Mouse (Mus musculus): Measurements from ENCODE around the gene Ogfod3. TPM values are rescaled to one million over a fixed set of nuclear protein-coding genes. Genes with fewer than 3 reads are reported as not detected.

Gene Ogfod3
- total RNA-seq, 2 experiments from 2014 or later: 10.0 to 12.0 TPM

- intact Hi-C loops (cut with DNase I; ENCODE audit: low total_unique reads): no loop called here
- DNase-seq: no peak
Measured at GRCm38 (mm10) chr11:121137682-121138081, 66.8 kb downstream of the Ogfod3 start.

- DNase-seq: no peak
- intact Hi-C loops (cut with DNase I; ENCODE audit: low total_unique reads): no loop called here
Measured at GRCm38 (mm10) chr11:121134600-121134999, 69.9 kb downstream of the Ogfod3 start.

- no peak for DNase-seq
- intact Hi-C loops (cut with DNase I; ENCODE audit: low total_unique reads): no loop called here
Measured at GRCm38 (mm10) chr11:121129616-121130015, 74.9 kb downstream of the Ogfod3 start.

Other genes starting within 250 kb of the Ogfod3 start
- gene Csnk1d, start 213.4 kb downstream of the Ogfod3 start, total RNA-seq (2021): 10 to 100 TPM; 50.2 to 56.9 TPM
- gene Cd7, start 165.3 kb downstream of the Ogfod3 start, total RNA-seq (2021): not detected
- not detected for gene Sectm1b, start 141.1 kb downstream of the Ogfod3 start, total RNA-seq (2021)
- gene Sectm1a, start 123.5 kb downstream of the Ogfod3 start, total RNA-seq (2021): not detected
- not detected for gene Tex19.2, start 86.0 kb downstream of the Ogfod3 start, total RNA-seq (2021)
- gene Tex19.1, start 58.6 kb downstream of the Ogfod3 start, total RNA-seq (2021): not detected
- 1 to 10 TPM; 1.6 to 2.1 TPM for gene Uts2r, start 44.4 kb downstream of the Ogfod3 start, total RNA-seq (2021)
- 1 to 10 TPM; 6.0 to 7.7 TPM for gene Hexdc, start 278 bp downstream of the Ogfod3 start, total RNA-seq (2021)
- 1 to 10 TPM; 4.4 to 5.6 TPM for gene Cybc1, start 24.6 kb upstream of the Ogfod3 start, total RNA-seq (2021)
- gene Narf, start 32.5 kb upstream of the Ogfod3 start, total RNA-seq (2021): 10 to 100 TPM; 40.9 to 56.1 TPM
- gene Foxk2, start 55.3 kb upstream of the Ogfod3 start, total RNA-seq (2021): 10 to 100 TPM; 18.9 to 24.7 TPM
- gene Wdr45b, start 149.7 kb upstream of the Ogfod3 start, total RNA-seq (2021): 10 to 100 TPM; 26.1 to 31.5 TPM
- gene Rab40b, start 183.5 kb upstream of the Ogfod3 start, total RNA-seq (2021): 10 to 100 TPM; 14.7 to 20.5 TPM
- gene Fn3krp, start 216.7 kb upstream of the Ogfod3 start, total RNA-seq (2021): 1 to 10 TPM; 4.4 to 5.1 TPM
- 1 to 10 TPM; 6.7 to 7.8 TPM for gene Fn3k, start 230.2 kb upstream of the Ogfod3 start, total RNA-seq (2021)
- gene Tbcd, start 247.2 kb upstream of the Ogfod3 start, total RNA-seq (2021): 10 to 100 TPM; 13.6 to 14.1 TPM

All from gastrocnemius, postnatal 14 days (tissue).